Mouse (Mus musculus): ENCODE data around the gene Ppdpf. TPM values are rescaled to one million over a fixed set of nuclear protein-coding genes. Genes with fewer than 3 reads are reported as not detected.

The Ppdpf gene
- 95.8 and 96.4 TPM in 2 replicates for polyA plus RNA-seq (2015; fragmentation: Nextera tagmentation; extraction: Ambion mirVana)

DNA sequence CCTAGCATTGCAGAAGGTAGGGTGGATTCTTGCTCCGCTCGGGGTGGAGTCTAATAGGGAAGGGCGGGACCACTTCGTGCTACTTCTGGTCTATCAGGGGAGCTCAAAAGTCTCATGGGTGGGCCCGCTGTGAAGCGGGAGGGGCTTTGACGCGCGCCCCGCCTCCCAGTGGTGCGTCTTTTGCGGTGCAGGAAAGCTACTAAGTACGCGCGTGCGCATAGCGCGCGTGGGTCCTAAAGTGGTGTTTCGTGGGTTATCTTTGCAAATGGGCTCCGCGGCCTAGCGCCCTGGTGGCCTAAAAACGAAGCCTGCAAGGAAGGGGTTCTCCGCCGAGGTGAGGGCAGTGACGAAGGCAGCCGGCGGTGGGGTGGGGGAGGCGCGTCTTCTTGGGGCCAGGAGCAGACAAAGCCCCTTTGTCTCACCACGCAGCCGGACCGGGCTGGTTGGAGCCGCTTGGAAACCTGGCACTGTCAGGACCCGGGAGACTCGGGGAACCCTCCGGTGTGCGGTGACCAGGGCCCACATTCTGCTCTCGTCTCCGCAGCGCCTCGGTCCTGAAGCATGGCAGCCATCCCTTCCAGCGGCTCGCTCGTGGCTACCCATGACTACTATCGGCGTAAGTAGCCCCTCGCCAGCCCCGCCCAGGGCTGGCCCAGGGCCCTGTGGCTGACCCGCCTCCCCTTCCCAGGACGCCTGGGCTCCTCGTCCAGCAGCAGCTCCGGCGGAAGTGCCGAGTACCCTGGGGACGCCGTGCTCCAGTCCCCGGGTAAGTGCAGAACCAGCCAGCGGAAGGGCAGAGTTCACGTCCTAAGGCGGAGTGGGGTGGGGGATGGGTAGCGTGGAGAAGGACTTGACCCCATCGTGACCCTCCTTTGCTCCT is at the start of gene Ppdpf:
TSS of gene Ppdpf (plus strand) at position 127 of the 880 bp plus-strand sequence.
- Histone ChIP-seq H3K27me3 (peaks cover 18% of the 10 kb centered on the region), H3K4me1 (replicated peaks) (peaks cover 35% of the 10 kb centered on the region), H3K9ac (peak within 1 kb of the TSS; percentile 88), H3K4me2 (peak within 1 kb of the TSS; percentile 89), H3K9me3 (replicated peaks) (no peaks in the 10 kb centered on the region), H3K36me3 (replicated peaks) (no peaks in the 10 kb centered on the region; the same call in 1 of the 2 replicates), H3K4me3 (replicated peaks) (peak within 1 kb of the TSS; percentile 83), H3K27ac (replicated peaks) (peak within 1 kb of the TSS; percentile 81)
- under 1% methylated on average over 64 of the region's 64 CpGs for WGBS (ENCODE audit: insufficient replicate concordance)
- ATAC-seq (ENCODE audit: insufficient read depth): peak; percentile 97

DNA sequence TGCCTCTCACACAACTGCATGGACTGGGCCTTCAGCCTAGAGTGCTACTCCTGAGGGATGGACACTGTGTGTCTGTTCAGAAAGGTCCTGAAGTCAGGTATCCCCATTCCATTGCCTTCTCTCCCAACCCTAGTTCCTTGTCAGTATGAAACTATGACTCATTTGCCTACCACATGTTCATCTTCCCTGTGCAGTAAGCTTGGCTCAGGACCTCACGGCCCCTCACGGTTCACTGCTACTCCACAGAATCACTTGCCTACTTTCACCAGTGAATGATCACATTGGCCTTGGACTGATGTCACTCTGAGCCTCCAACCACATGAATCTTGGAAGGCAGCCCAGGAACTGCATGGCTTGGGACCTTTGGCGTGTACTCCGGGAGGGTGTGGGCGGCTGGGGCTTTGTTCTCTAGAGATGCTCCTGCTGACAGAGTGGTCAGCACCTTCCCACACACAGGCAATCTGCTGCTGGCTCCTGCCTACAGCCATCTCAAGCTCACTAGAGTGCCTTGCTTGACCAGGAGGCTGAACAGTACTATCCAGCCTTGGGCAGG is 47.3 kb upstream of the Ppdpf start:
- Histone ChIP-seq H3K4me3 (replicated peaks) (no peak overlapping the region), H3K27ac (replicated peaks) (no peak overlapping the region), H3K27me3 (peaks cover 51% of the 10 kb centered on the region), H3K4me1 (replicated peaks) (no peaks in the 10 kb centered on the region), H3K4me2 (no peak overlapping the region), H3K9ac (no peak overlapping the region), H3K9me3 (replicated peaks) (no peaks in the 10 kb centered on the region), H3K36me3 (replicated peaks) (no peaks in the 10 kb centered on the region)
- no peak for ATAC-seq (ENCODE audit: insufficient read depth)
- 76% methylated on average over 5 of the region's 5 CpGs for WGBS (ENCODE audit: insufficient replicate concordance)

GRCm38 (mm10) chr2:181142703-181143135 is 44.3 kb upstream of the Ppdpf start:
- 40% methylated on average over 8 of the region's 8 CpGs for WGBS (ENCODE audit: insufficient replicate concordance)
- Histone ChIP-seq H3K27me3 (peaks cover 50% of the 10 kb centered on the region), H3K4me2 (no peak overlapping the region), H3K9ac (no peak overlapping the region), H3K4me1 (replicated peaks) (peaks cover 4% of the 10 kb centered on the region), H3K9me3 (replicated peaks) (no peaks in the 10 kb centered on the region), H3K27ac (replicated peaks) (no peak overlapping the region), H3K4me3 (replicated peaks) (no peak overlapping the region), H3K36me3 (replicated peaks) (no peaks in the 10 kb centered on the region)
- ATAC-seq (ENCODE audit: insufficient read depth): no peak

GRCm38 (mm10) chr2:181143509-181144276 is 43.4 kb upstream of the Ppdpf start:
- Histone ChIP-seq H3K4me3 (replicated peaks) (no peak overlapping the region), H3K9ac (no peak overlapping the region), H3K9me3 (replicated peaks) (no peaks in the 10 kb centered on the region), H3K27ac (replicated peaks) (no peak overlapping the region), H3K27me3 (peaks cover 50% of the 10 kb centered on the region), H3K4me1 (replicated peaks) (peaks cover 7% of the 10 kb centered on the region), H3K4me2 (no peak overlapping the region), H3K36me3 (replicated peaks) (no peaks in the 10 kb centered on the region)
- ATAC-seq (ENCODE audit: insufficient read depth): no peak
- 47% methylated on average over 2 of the region's 2 CpGs for WGBS (ENCODE audit: insufficient replicate concordance)

GRCm38 (mm10) chr2:181144675-181145074 is 42.4 kb upstream of the Ppdpf start:
- H3K4me1 ChIP-seq (replicated peaks): peaks cover 7% of the 10 kb centered on the region
- WGBS (ENCODE audit: insufficient replicate concordance): 50% methylated on average over 2 of the region's 2 CpGs
- no peak for ATAC-seq (ENCODE audit: insufficient read depth)
- no peaks in the 10 kb centered on the region for H3K36me3 ChIP-seq (replicated peaks)
- no peaks in the 10 kb centered on the region for H3K9me3 ChIP-seq (replicated peaks)
- peaks cover 55% of the 10 kb centered on the region for H3K27me3 ChIP-seq
- H3K9ac ChIP-seq: no peak overlapping the region
- no peak overlapping the region for H3K4me3 ChIP-seq (replicated peaks)
- H3K27ac ChIP-seq (replicated peaks): no peak overlapping the region
- no peak overlapping the region for H3K4me2 ChIP-seq

DNA sequence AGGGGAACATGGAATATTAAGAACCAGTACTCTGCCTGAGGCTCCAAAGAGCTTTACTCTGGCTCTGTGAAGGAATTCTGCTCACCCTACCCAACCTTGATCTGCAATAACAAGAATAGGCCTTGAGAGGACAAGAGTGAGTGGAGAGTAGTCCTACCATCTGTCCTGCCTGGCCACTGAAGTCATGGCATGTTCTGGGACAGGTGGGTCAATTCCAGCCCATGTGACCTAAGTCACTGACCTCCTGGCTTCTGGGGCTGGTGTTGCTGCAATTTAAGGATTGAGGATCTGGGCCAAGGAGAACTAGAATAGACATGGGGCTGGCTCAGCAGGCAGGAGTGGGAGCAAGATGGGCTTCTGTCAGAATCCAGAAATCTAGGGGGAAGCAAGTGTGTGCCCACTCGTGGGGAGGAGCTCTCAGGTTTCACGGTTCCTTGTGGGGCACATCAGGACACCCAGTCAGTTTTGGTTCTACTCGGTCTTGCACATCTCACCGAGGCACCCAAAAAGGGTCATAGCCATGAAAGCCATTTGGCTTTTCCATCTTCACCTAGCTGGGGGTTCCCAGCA is 40.0 kb upstream of the Ppdpf start:
- Histone ChIP-seq H3K4me1 (replicated peaks) (peaks cover 7% of the 10 kb centered on the region), H3K4me2 (no peak overlapping the region), H3K9me3 (replicated peaks) (no peaks in the 10 kb centered on the region), H3K27me3 (peaks cover 75% of the 10 kb centered on the region), H3K27ac (replicated peaks) (no peak overlapping the region), H3K9ac (no peak overlapping the region), H3K4me3 (replicated peaks) (no peak overlapping the region), H3K36me3 (replicated peaks) (no peaks in the 10 kb centered on the region)
- no peak for ATAC-seq (ENCODE audit: insufficient read depth)
- 35% methylated on average over 4 of the region's 4 CpGs for WGBS (ENCODE audit: insufficient replicate concordance)

GRCm38 (mm10) chr2:181147546-181148317 is 39.3 kb upstream of the Ppdpf start:
- Histone ChIP-seq H3K27me3 (peaks cover 79% of the 10 kb centered on the region), H3K9ac (no peak overlapping the region), H3K9me3 (replicated peaks) (no peaks in the 10 kb centered on the region), H3K36me3 (replicated peaks) (no peaks in the 10 kb centered on the region), H3K4me2 (peak overlapping the region; percentile 59), H3K27ac (replicated peaks) (no peak overlapping the region), H3K4me1 (replicated peaks) (peaks cover 7% of the 10 kb centered on the region), H3K4me3 (replicated peaks) (peak overlapping the region; percentile 32)
- no peak for ATAC-seq (ENCODE audit: insufficient read depth)
- under 1% methylated on average over 61 of the region's 61 CpGs for WGBS (ENCODE audit: insufficient replicate concordance)

GRCm38 (mm10) chr2:181148318-181148955 is 38.6 kb upstream of the Ppdpf start:
- H3K9ac ChIP-seq: no peak overlapping the region
- no peak for ATAC-seq (ENCODE audit: insufficient read depth)
- WGBS (ENCODE audit: insufficient replicate concordance): 11% methylated on average over 30 of the region's 31 CpGs
- no peaks in the 10 kb centered on the region for H3K36me3 ChIP-seq (replicated peaks)
- no peak overlapping the region for H3K27ac ChIP-seq (replicated peaks)
- peak overlapping the region; percentile 59 for H3K4me2 ChIP-seq
- H3K4me1 ChIP-seq (replicated peaks): peaks cover 7% of the 10 kb centered on the region
- no peaks in the 10 kb centered on the region for H3K9me3 ChIP-seq (replicated peaks)
- H3K27me3 ChIP-seq: peaks cover 84% of the 10 kb centered on the region
- H3K4me3 ChIP-seq (replicated peaks): no peak overlapping the region

DNA sequence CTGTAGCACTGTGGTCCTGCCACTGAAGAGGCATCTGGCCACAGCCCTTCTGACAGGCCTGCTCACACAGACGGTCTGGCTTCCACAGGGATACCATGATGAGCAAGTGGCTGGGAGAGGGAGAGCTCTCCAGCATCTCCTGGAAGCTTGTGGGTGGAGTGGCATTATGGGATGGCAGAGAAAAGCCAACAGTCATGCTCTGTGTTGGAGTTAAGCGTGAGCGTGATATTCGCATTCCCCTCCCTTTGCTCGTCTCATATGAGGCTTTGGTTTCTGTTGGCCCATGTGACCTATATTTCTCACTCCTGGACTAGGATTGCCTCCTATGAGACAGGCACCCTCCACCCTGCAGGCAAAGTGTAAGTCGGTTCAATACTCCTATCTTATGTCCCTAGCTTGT is 36.8 kb upstream of the Ppdpf start:
- H3K4me2 ChIP-seq: no peak overlapping the region
- no peaks in the 10 kb centered on the region for H3K36me3 ChIP-seq (replicated peaks)
- H3K4me1 ChIP-seq (replicated peaks): peaks cover 7% of the 10 kb centered on the region
- H3K27me3 ChIP-seq: peaks cover 88% of the 10 kb centered on the region
- 52% methylated on average over 6 of the region's 6 CpGs for WGBS (ENCODE audit: insufficient replicate concordance)
- ATAC-seq (ENCODE audit: insufficient read depth): no peak
- no peak overlapping the region for H3K4me3 ChIP-seq (replicated peaks)
- H3K27ac ChIP-seq (replicated peaks): no peak overlapping the region
- no peak overlapping the region for H3K9ac ChIP-seq
- H3K9me3 ChIP-seq (replicated peaks): no peaks in the 10 kb centered on the region

DNA sequence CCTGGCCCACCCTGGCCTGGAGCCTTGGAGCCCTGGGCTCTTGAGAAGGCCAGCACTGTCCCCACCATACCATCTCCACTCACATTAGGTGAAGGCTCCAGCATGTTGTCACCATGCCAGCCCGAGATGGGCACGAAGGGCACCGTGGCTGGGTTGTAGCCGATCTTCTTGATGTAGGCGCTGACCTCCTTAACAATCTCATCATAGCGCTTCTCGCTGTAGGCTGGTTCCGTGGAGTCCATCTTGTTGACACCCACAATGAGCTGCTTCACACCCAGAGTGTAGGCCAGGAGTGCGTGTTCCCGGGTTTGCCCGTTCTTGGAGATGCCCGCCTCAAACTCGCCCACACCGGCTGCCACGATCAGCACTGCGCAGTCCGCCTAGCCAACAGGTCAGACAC is 34.3 kb upstream of the Ppdpf start:
- no peak overlapping the region for H3K4me3 ChIP-seq (replicated peaks)
- no peak overlapping the region for H3K9ac ChIP-seq
- H3K9me3 ChIP-seq (replicated peaks): no peaks in the 10 kb centered on the region
- no peaks in the 10 kb centered on the region for H3K36me3 ChIP-seq (replicated peaks)
- no peak overlapping the region for H3K27ac ChIP-seq (replicated peaks)
- no peak overlapping the region for H3K4me2 ChIP-seq
- H3K27me3 ChIP-seq: peaks cover 89% of the 10 kb centered on the region
- WGBS (ENCODE audit: insufficient replicate concordance): 74% methylated on average over 17 of the region's 17 CpGs
- no peak for ATAC-seq (ENCODE audit: insufficient read depth)
- H3K4me1 ChIP-seq (replicated peaks): peaks cover 3% of the 10 kb centered on the region
